Mouse (Mus musculus) ES-Bruce4 (cell line): ENCODE data around the gene Plekha5. TPM values are rescaled to one million over a fixed set of nuclear protein-coding genes. Genes with fewer than 3 reads are reported as not detected.

Experiments used
- H3K27ac ChIP-seq: 2 replicates; pipeline ENCODE4 v1.5.1; 2012; ENCODE audit warnings: low read length, inconsistent platforms; ENCODE audit not compliant: insufficient read depth
- H3K27me3 ChIP-seq: 2 replicates; pipeline ENCODE4 v1.6.1; 2012; ENCODE audit warnings: mild to moderate bottlenecking, low read length, inconsistent platforms; ENCODE audit not compliant: control insufficient read depth, poor library complexity, insufficient read depth, severe bottlenecking
- H3K36me3 ChIP-seq: 2 replicates; pipeline ENCODE4 v1.6.1; 2012; ENCODE audit warnings: inconsistent platforms, mild to moderate bottlenecking, low read length, moderate library complexity; ENCODE audit not compliant: control insufficient read depth, poor library complexity, insufficient read depth, severe bottlenecking
- H3K4me1 ChIP-seq: one replicate; pipeline ENCODE4 v1.8.1; 2011; ENCODE audit warnings: low read length; ENCODE audit not compliant: control insufficient read depth, insufficient read depth
- H3K4me3 ChIP-seq: 2 replicates; pipeline ENCODE4 v1.5.1; 2011; ENCODE audit warnings: low read depth, mild to moderate bottlenecking, low read length
- H3K9ac ChIP-seq: 2 replicates; pipeline ENCODE4 v1.6.1; 2012; ENCODE audit warnings: low read depth, mild to moderate bottlenecking, inconsistent platforms; ENCODE audit not compliant: poor library complexity, severe bottlenecking
- H3K9me3 ChIP-seq: replicated peaks from 2 replicates; pipeline ENCODE4 v1.6.1; 2012; ENCODE audit warnings: mild to moderate bottlenecking, low read length, inconsistent platforms; ENCODE audit not compliant: control insufficient read depth, poor library complexity, insufficient read depth, severe bottlenecking
- CTCF ChIP-seq: IDR thresholded peaks from one replicate; pipeline ENCODE4 v1.8.1; 2011; ENCODE audit warnings: low read depth, low read length
- EP300 ChIP-seq: IDR thresholded peaks from 2 replicates; pipeline ENCODE4 v1.6.1; 2011; ENCODE audit warnings: low read depth, low read length; ENCODE audit not compliant: insufficient read depth
- POLR2A ChIP-seq: IDR thresholded peaks from one replicate; pipeline ENCODE4 v1.8.1; 2011; ENCODE audit warnings: low read length; ENCODE audit not compliant: insufficient read depth
- polyA plus RNA-seq: library from polyadenylated mRNA; stranded (reverse); fragments of >200 nt; gene quantifications from 2 replicates; pipeline ENCODE4 v1.2.4, GENCODE M21; 2011; ENCODE audit warnings: low read depth; ENCODE audit not compliant: missing spikeins, insufficient read depth, insufficient read length

Gene Plekha5
- polyA plus RNA-seq, 1 experiment = 80.3 TPM

DNA sequence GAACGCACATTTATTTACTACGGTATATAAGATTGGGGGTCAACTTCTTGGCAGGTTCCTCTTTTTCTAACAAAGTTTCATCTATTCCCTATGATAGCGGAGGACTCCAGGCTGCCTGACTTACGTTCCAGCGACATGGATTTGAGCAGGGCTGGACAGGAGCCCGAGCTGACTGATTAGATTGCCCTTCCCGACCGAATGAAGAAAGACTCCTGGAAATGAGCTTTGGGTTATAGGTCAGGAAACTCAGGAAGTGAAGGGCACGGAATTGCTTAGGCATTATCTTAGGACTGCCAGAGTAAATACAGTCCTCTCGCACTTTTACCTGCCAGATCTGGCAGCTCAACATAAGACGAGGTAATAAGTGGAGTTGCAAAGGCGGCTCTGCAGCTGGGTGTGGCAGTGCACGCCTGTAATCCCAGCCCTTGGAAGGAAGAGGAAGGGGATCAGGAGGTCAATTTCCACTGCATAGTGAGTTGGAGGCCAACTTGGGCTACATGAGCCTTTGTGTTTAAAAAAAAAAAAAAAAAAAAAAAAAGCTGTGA lies 21.0 kb upstream of the Plekha5 start:
- Histone ChIP-seq H3K4me1 (no peaks in the 10 kb centered on the region), H3K9me3 (no peaks in the 10 kb centered on the region), H3K36me3 (no peaks in the 10 kb centered on the region), H3K27me3 (no peaks in the 10 kb centered on the region; the same call in 1 of the 2 replicates), H3K4me3 (no peak overlapping the region), H3K9ac (no peak overlapping the region), H3K27ac (no peak overlapping the region)
- TF ChIP-seq CTCF = no peak
- no peak for TF ChIP-seq EP300
- TF ChIP-seq POLR2A = no peak

DNA sequence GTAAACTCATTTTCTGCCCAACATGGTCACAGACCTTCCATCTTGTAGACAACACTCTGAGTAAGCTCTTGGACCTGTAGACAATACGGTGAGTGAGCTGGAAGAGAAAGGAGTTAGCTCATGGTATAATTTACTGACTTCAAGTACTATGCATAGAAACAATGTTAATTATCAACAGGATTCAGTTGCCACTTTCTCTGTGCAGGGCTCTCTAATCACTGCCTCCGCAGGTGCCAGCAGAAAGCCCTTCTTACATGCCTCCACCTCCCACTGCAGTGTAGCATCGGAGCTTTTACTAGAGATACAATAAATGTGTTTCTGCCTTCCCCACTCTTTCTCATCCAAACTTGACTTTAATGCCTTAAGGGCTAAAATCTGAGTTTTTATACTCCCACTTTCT lies 11.9 kb upstream of the Plekha5 start:
- TF ChIP-seq POLR2A (no peak), EP300 (no peak), CTCF (no peak)
- H3K9me3 ChIP-seq = no peaks in the 10 kb centered on the region
- no peak overlapping the region for H3K9ac ChIP-seq
- H3K36me3 ChIP-seq = no peaks in the 10 kb centered on the region
- H3K4me1 ChIP-seq = no peaks in the 10 kb centered on the region
- no peak overlapping the region for H3K4me3 ChIP-seq
- no peak overlapping the region for H3K27ac ChIP-seq
- H3K27me3 ChIP-seq = no peaks in the 10 kb centered on the region

- no peaks in the 10 kb centered on the region for H3K9me3 ChIP-seq
- H3K4me1 ChIP-seq = peaks cover 2% of the 10 kb centered on the region
- H3K36me3 ChIP-seq = no peaks in the 10 kb centered on the region; the same call in 1 of the 2 replicates
- no peaks in the 10 kb centered on the region for H3K27me3 ChIP-seq
- peak overlapping the region; percentile 76 for H3K27ac ChIP-seq
- no peak for TF ChIP-seq EP300
- TF ChIP-seq CTCF = no peak
- TF ChIP-seq POLR2A = no peak
- H3K9ac ChIP-seq = peak overlapping the region; percentile 100
- H3K4me3 ChIP-seq = peak overlapping the region; percentile 87
Observed at GRCm38 (mm10) chr6:140423041-140423845, 611 bp upstream of the Plekha5 start.

- Histone ChIP-seq H3K36me3 (no peaks in the 10 kb centered on the region; the same call in 1 of the 2 replicates), H3K4me1 (peaks cover 2% of the 10 kb centered on the region), H3K9me3 (no peaks in the 10 kb centered on the region), H3K27me3 (no peaks in the 10 kb centered on the region), H3K4me3 (peak overlapping the region; percentile 100), H3K9ac (peak overlapping the region; percentile 100), H3K27ac (peak overlapping the region; percentile 49; the same call in 1 of the 2 replicates)
- TF ChIP-seq EP300 (no peak), POLR2A (no peak), CTCF (no peak)
Observed at GRCm38 (mm10) chr6:140424201-140424990, 542 bp downstream of the Plekha5 start.

DNA sequence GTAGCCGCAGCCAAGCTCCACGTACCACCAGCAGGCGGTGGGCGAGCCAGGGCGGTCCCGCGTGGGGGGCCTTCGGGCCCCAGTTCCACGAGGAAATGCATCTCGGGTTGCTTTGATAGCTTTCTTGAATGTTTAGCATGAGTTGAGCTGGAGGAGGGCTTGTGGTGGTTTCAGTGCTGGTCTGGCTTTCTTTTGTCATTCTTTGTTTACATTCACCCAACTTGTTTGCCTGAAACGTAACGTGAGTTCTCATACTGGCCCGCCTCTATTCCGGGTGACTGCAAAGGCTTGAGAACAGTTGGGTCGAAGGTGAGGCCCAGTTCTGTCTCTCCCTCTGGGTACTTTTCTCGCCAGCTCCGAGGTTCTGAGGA lies 1.1 kb downstream of the Plekha5 start:
- peak overlapping the region; percentile 100 for H3K4me3 ChIP-seq
- H3K36me3 ChIP-seq = no peaks in the 10 kb centered on the region; the same call in 1 of the 2 replicates
- H3K27ac ChIP-seq = no peak overlapping the region
- H3K27me3 ChIP-seq = no peaks in the 10 kb centered on the region
- H3K9me3 ChIP-seq = no peaks in the 10 kb centered on the region
- no peak for TF ChIP-seq CTCF
- H3K4me1 ChIP-seq = peaks cover 2% of the 10 kb centered on the region
- peak overlapping the region; percentile 100 for H3K9ac ChIP-seq

GRCm38 (mm10) chr6:140429236-140429635 lies 5.4 kb downstream of the Plekha5 start:
- Histone ChIP-seq H3K4me1 (peaks cover 2% of the 10 kb centered on the region), H3K36me3 (peaks cover 5% of the 10 kb centered on the region; the same call in 1 of the 2 replicates), H3K4me3 (no peak overlapping the region), H3K9me3 (no peaks in the 10 kb centered on the region), H3K9ac (no peak overlapping the region), H3K27ac (no peak overlapping the region), H3K27me3 (no peaks in the 10 kb centered on the region)
- TF ChIP-seq EP300 (no peak), POLR2A (no peak), CTCF (no peak)
